Mouse (Mus musculus): ENCODE measurements around the gene Foxa3. TPM values are rescaled to one million over a fixed set of nuclear protein-coding genes. Genes with fewer than 3 reads are reported as not detected.

Foxa3 gene
- polyA plus RNA-seq, 1 experiment from 2014 or later = 0.49 TPM

DNA sequence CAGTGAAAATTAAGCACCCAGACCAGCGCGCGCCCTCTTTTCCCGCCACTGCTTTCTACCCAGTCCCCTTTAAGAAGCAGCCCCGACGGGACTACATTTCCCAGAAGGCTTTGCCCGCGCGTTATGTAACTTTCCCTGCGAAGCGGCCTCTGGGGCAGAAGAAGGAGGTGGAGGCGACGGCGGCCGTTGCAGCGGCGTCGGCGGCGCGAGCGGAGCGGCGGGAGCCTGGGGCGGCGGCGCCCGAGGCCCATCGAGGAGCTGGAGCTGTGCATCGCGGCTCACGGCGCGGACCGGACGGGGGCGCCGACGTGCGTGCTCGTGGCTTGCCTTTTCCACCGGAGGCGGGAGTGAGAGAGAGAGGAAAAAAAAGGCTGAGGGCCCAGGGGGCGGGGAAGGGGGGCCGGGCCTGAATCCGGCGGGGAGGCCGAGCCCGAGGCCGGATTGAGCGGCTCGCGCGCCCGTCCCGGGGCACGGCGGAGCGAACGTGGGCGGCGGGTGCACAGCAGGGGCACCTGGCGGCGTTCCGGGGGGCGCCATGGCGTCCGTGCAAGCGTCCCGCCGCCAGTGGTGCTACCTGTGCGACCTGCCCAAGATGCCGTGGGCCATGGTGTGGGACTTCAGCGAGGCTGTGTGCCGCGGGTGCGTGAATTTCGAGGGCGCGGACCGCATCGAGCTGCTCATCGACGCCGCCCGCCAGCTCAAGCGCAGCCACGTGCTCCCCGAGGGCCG lies 19.3 kb downstream of the Foxa3 start, which contains the start of gene Irf2bp1:
TSS of gene Irf2bp1 (plus strand) at position 143 of the 729 bp plus-strand sequence.
- TF ChIP-seq EP300 (IDR thresholded peaks at IDR 0.05) (no peak), CTCF (IDR thresholded peaks at IDR 0.05) (no peak)
- peaks cover 38% of the 10 kb centered on the region for H3K4me1 ChIP-seq (ENCODE audit: insufficient read depth, low read depth, low read length)
- no peaks in the 10 kb centered on the region for H3K9me3 ChIP-seq (ENCODE audit: low read length)

DNA sequence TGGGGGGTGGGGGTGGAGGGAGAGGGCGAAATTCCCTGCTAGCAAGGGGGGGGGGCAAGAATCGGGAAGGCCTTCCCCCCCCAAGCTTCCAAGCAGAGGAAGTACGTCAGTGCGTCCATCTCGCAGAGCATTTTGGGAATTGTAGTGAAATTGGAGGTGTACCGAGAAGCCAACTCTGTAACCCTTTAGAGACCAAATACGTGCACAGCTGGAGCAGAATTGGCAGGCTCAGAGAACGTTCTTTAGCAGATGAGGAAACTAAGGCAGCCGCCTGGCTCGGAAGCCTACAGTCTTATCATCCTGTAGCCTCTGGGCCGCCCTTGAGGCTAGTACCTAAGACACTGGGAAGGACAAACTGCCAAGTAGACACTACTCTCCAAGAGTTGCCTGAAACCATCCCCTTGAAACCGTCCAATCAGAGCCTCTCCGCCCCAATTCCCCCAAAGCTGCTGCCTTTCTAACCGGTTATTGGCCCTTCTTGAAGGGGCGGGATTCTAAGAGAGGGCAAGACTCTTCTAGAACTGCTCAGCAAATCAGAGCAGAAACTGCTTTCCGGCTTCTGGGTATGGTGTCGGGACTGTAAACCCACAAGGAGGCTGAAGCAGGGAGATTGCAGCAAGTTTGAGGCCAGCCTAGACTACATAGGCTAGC lies 20.4 kb downstream of the Foxa3 start:
- ATAC-seq (peak; percentile 65), DNase-seq (ENCODE audit: low spot score) (peak; percentile 96)
- Histone ChIP-seq H3K9ac (replicated peaks; ENCODE audit: low read depth) (peak overlapping the region; percentile 58), H3K4me3 (ENCODE audit: low read depth, low read length) (peak overlapping the region; percentile 38), H3K27me3 (replicated peaks; ENCODE audit: insufficient read depth, low read length) (no peaks in the 10 kb centered on the region), H3K9me3 (ENCODE audit: low read length) (no peaks in the 10 kb centered on the region), H3K4me1 (ENCODE audit: insufficient read depth, low read depth, low read length) (peaks cover 38% of the 10 kb centered on the region), H3K27ac (ENCODE audit: low read length) (peak overlapping the region; percentile 86), H3K4me2 (replicated peaks; ENCODE audit: low read depth, low read length) (peak overlapping the region; percentile 70), H3K36me3 (ENCODE audit: insufficient read depth, low read length) (no peaks in the 10 kb centered on the region)
- WGBS = under 1% methylated on average over 17 of the region's 17 CpGs
- TF ChIP-seq EP300 (IDR thresholded peaks at IDR 0.05) (no peak; the same call in 1 of the 2 replicates), CTCF (IDR thresholded peaks at IDR 0.05) (no peak)

More for the DNA sequence above, 19.3 kb downstream of the Foxa3 start, which contains the start of gene Irf2bp1:
- peak; percentile 97 for DNase-seq (ENCODE audit: low spot score)
- peak; percentile 78 for ATAC-seq
- peak within 1 kb of the TSS; percentile 90 for H3K27ac ChIP-seq (ENCODE audit: low read length)
- H3K9ac ChIP-seq (replicated peaks; ENCODE audit: low read depth) = peak within 1 kb of the TSS; percentile 65
- WGBS = under 1% methylated on average over 68 of the region's 90 CpGs
- H3K36me3 ChIP-seq (ENCODE audit: insufficient read depth, low read length) = no peaks in the 10 kb centered on the region
- H3K4me3 ChIP-seq (ENCODE audit: low read depth, low read length) = peak within 1 kb of the TSS; percentile 78
- H3K27me3 ChIP-seq (replicated peaks; ENCODE audit: insufficient read depth, low read length) = no peaks in the 10 kb centered on the region
- H3K4me2 ChIP-seq (replicated peaks; ENCODE audit: low read depth, low read length) = peak within 1 kb of the TSS; percentile 95

DNA sequence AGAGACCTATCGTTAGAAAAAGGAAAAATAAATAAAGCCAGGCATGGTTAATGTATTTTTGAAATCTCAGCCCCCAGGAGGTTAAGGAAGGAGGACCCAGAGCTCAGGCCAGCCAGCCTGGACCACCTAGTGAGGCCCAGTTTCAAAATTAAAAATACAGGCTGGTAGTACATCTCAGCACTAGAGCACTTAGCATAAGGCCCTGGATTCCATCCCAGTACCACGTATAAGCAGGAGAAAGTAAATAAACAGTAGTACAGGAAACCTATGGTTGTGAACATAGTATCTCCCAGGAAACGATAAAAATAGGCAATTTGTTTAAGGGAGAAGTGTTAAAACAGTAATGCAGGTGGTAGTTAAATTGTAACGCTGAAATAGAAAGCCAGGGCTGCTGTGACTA lies 21.2 kb downstream of the Foxa3 start:
- 7% methylated on average over 4 of the region's 4 CpGs for WGBS
- Histone ChIP-seq H3K9ac (replicated peaks; ENCODE audit: low read depth) (peak overlapping the region; percentile 58; the same call in 1 of the 2 replicates), H3K27me3 (replicated peaks; ENCODE audit: insufficient read depth, low read length) (no peaks in the 10 kb centered on the region), H3K27ac (ENCODE audit: low read length) (peak overlapping the region; percentile 86), H3K4me2 (replicated peaks; ENCODE audit: low read depth, low read length) (peak overlapping the region; percentile 70), H3K36me3 (ENCODE audit: insufficient read depth, low read length) (no peaks in the 10 kb centered on the region), H3K9me3 (ENCODE audit: low read length) (no peaks in the 10 kb centered on the region), H3K4me3 (ENCODE audit: low read depth, low read length) (peak overlapping the region; percentile 38; the same call in 1 of the 2 replicates), H3K4me1 (ENCODE audit: insufficient read depth, low read depth, low read length) (peaks cover 31% of the 10 kb centered on the region)
- peak; percentile 60 for DNase-seq (ENCODE audit: low spot score)
- TF ChIP-seq CTCF (IDR thresholded peaks at IDR 0.05) (no peak), EP300 (IDR thresholded peaks at IDR 0.05) (peak; percentile 18; the same call in 1 of the 2 replicates)
- no peak for ATAC-seq

GRCm38 (mm10) chr7:19001807-19002085 lies 21.6 kb downstream of the Foxa3 start:
- H3K9ac ChIP-seq (replicated peaks; ENCODE audit: low read depth) = no peak overlapping the region
- H3K9me3 ChIP-seq (ENCODE audit: low read length) = no peaks in the 10 kb centered on the region
- WGBS = 63% methylated on average over 3 of the region's 3 CpGs
- no peaks in the 10 kb centered on the region for H3K27me3 ChIP-seq (replicated peaks; ENCODE audit: insufficient read depth, low read length)
- H3K4me1 ChIP-seq (ENCODE audit: insufficient read depth, low read depth, low read length) = peaks cover 28% of the 10 kb centered on the region
- H3K36me3 ChIP-seq (ENCODE audit: insufficient read depth, low read length) = no peaks in the 10 kb centered on the region
- TF ChIP-seq EP300 (IDR thresholded peaks at IDR 0.05) = no peak
- no peak for TF ChIP-seq CTCF (IDR thresholded peaks at IDR 0.05)
- DNase-seq (ENCODE audit: low spot score) = no peak
- no peak overlapping the region; the same call in 1 of the 2 replicates for H3K4me2 ChIP-seq (replicated peaks; ENCODE audit: low read depth, low read length)
- H3K4me3 ChIP-seq (ENCODE audit: low read depth, low read length) = no peak overlapping the region
- H3K27ac ChIP-seq (ENCODE audit: low read length) = peak overlapping the region; percentile 86
- ATAC-seq = no peak

DNA sequence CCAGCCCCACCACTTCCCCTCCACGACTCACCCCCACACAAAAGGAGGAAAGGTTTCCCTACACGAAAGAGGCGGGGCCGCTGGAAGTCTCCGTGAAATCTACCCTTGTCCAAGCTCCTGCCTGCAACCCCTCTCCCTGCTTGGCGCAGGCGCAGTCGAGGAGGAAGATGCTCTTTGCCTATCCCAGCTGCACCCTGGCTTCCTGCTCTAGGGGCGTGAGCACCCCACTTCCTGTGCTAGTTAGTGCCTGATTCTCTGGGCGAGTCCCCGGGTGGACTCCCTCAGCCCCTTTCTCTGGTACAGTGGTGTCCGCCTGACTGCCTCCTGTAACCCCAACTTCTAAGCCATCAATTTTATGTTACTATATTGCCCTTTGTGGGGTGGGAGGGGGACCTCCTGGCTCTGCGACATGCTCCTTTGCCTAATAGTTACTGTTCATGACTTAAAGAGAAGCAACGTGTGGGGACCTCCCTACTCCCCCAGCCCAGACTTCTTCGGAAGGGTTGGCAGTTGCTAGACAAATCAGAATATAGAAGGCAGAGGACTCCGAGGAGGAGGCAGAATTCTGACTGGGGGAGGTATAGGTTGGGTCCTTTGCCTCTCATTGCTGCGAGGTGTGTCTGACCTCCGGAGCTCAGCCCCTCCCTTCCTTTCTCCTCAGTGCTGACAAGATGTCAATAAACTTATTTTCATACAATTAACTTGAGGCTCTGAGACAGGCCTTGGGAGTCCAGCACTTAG lies 22.1 kb downstream of the Foxa3 start:
- Histone ChIP-seq H3K4me3 (ENCODE audit: low read depth, low read length) (peak overlapping the region; percentile 24; the same call in 1 of the 2 replicates), H3K4me1 (ENCODE audit: insufficient read depth, low read depth, low read length) (peaks cover 27% of the 10 kb centered on the region), H3K27me3 (replicated peaks; ENCODE audit: insufficient read depth, low read length) (no peaks in the 10 kb centered on the region), H3K27ac (ENCODE audit: low read length) (peak overlapping the region; percentile 86), H3K36me3 (ENCODE audit: insufficient read depth, low read length) (no peaks in the 10 kb centered on the region), H3K9ac (replicated peaks; ENCODE audit: low read depth) (no peak overlapping the region), H3K9me3 (ENCODE audit: low read length) (no peaks in the 10 kb centered on the region), H3K4me2 (replicated peaks; ENCODE audit: low read depth, low read length) (peak overlapping the region; percentile 54)
- TF ChIP-seq CTCF (IDR thresholded peaks at IDR 0.05) (no peak), EP300 (IDR thresholded peaks at IDR 0.05) (no peak)
- WGBS = 40% methylated on average over 15 of the region's 18 CpGs
- ATAC-seq (peak; percentile 14; the same call in 1 of the 2 replicates), DNase-seq (ENCODE audit: low spot score) (peak; percentile 66)

DNA sequence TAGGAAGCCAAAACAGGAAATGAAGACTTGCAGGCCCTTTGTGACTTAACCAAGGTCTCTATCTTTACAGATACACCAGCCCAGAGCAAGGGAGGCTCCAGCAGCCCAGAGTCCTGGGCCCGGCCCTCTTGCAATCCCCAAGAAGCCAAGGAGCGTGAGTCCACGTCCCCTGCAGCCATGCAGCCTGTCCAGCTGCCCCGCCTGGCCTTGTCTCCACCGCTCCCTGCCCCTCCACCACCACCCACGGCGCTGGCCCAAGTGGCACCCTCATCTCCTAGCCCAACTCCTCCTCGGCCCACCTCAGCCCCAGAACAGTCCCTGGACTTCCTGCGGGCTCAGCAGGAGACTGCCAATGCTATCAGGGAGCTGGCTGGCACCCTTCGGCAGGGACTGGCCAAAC lies 22.9 kb downstream of the Foxa3 start:
- TF ChIP-seq EP300 (IDR thresholded peaks at IDR 0.05) (no peak), CTCF (IDR thresholded peaks at IDR 0.05) (no peak)
- Histone ChIP-seq H3K36me3 (ENCODE audit: insufficient read depth, low read length) (no peaks in the 10 kb centered on the region), H3K9ac (replicated peaks; ENCODE audit: low read depth) (no peak overlapping the region), H3K27me3 (replicated peaks; ENCODE audit: insufficient read depth, low read length) (no peaks in the 10 kb centered on the region), H3K9me3 (ENCODE audit: low read length) (no peaks in the 10 kb centered on the region), H3K27ac (ENCODE audit: low read length) (peak overlapping the region; percentile 86; the same call in 1 of the 2 replicates), H3K4me1 (ENCODE audit: insufficient read depth, low read depth, low read length) (peaks cover 19% of the 10 kb centered on the region), H3K4me3 (ENCODE audit: low read depth, low read length) (peak overlapping the region; percentile 24), H3K4me2 (replicated peaks; ENCODE audit: low read depth, low read length) (peak overlapping the region; percentile 54)
- ATAC-seq (no peak), DNase-seq (ENCODE audit: low spot score) (no peak)
- WGBS = 52% methylated on average over 10 of the region's 10 CpGs
